Mouse (Mus musculus) hindbrain, embryonic 16.5 days (tissue): ENCODE measurements around the gene Adamts14. TPM values are rescaled to one million over a fixed set of nuclear protein-coding genes. Genes with fewer than 3 reads are reported as not detected.

ENCODE experiments used
- ATAC-seq: fragments of 200-750 bp; cut with Nextera tagmentation; 2 replicates; pipeline ENCODE4 v1.8.0; 2017; ENCODE audit warnings: moderate TSS enrichment, moderate library complexity
- H3K27ac ChIP-seq: fragments of 300-500 bp; sonication (generic); 2 replicates; pipeline ENCODE4 v1.5.1; 2014; ENCODE audit warnings: low read depth, mild to moderate bottlenecking, control low read depth, low read length, moderate library complexity
- H3K27me3 ChIP-seq: fragments of 300-500 bp; sonication (generic); replicated peaks from 2 replicates; pipeline ENCODE4 v1.6.1; 2014; ENCODE audit warnings: low read length; ENCODE audit not compliant: control insufficient read depth, insufficient read depth
- H3K36me3 ChIP-seq: fragments of 300-500 bp; sonication (generic); 2 replicates; pipeline ENCODE4 v1.6.1; 2014; ENCODE audit warnings: mild to moderate bottlenecking, low read length, moderate library complexity, mixed read lengths; ENCODE audit not compliant: control insufficient read depth, insufficient read depth
- H3K4me1 ChIP-seq: fragments of 300-500 bp; sonication (generic); 2 replicates; pipeline ENCODE4 v1.6.1; 2014; ENCODE audit warnings: low read depth, low read length; ENCODE audit not compliant: control insufficient read depth, insufficient read depth
- H3K4me2 ChIP-seq: fragments of 300-500 bp; sonication (generic); 2 replicates; pipeline ENCODE4 v1.6.1; 2014; ENCODE audit warnings: mild to moderate bottlenecking, low read length, control low read depth, moderate library complexity
- H3K4me3 ChIP-seq: fragments of 300-500 bp; sonication (generic); 2 replicates; pipeline ENCODE4 v1.5.1; 2014; ENCODE audit warnings: mild to moderate bottlenecking, low read length, control low read depth, moderate library complexity
- H3K9ac ChIP-seq: fragments of 300-500 bp; sonication (generic); 2 replicates; pipeline ENCODE4 v1.6.1; 2014; ENCODE audit warnings: low read depth, mild to moderate bottlenecking, control low read depth, low read length, moderate library complexity
- H3K9me3 ChIP-seq: fragments of 300-500 bp; sonication (generic); 2 replicates; pipeline ENCODE4 v1.6.1; 2014; ENCODE audit warnings: mild to moderate bottlenecking, low read length, moderate library complexity; ENCODE audit not compliant: control insufficient read depth
- WGBS: fragments of 180-500 bp; shearing (Covaris S2); extraction: QIAGEN DNeasy Blood & Tissue Kit; methylation state at CpG from one replicate; pipeline ENCODE4 v1.1.7; 2014; 5-methylcytosine and 5-hydroxymethylcytosine counted together
- polyA plus RNA-seq: library from polyadenylated mRNA; unstranded; fragments of >200 nt; fragmentation: Nextera tagmentation; extraction: Ambion mirVana; gene quantifications from 2 replicates; pipeline ENCODE4 v1.2.1, GENCODE M21; 2015

Adamts14 gene
- polyA plus RNA-seq, 1 experiment from 2014 or later = 0.29 TPM

GRCm38 (mm10) chr10:61281115-61281514 lies 7.9 kb upstream of the Adamts14 start:
- Histone ChIP-seq H3K4me3 (no peak overlapping the region), H3K4me1 (no peaks in the 10 kb centered on the region), H3K36me3 (no peaks in the 10 kb centered on the region), H3K4me2 (no peak overlapping the region), H3K27ac (no peak overlapping the region), H3K9me3 (no peaks in the 10 kb centered on the region), H3K9ac (no peak overlapping the region), H3K27me3 (no peaks in the 10 kb centered on the region)
- no peak for ATAC-seq
- WGBS = 74% methylated on average over 5 of the region's 5 CpGs

DNA sequence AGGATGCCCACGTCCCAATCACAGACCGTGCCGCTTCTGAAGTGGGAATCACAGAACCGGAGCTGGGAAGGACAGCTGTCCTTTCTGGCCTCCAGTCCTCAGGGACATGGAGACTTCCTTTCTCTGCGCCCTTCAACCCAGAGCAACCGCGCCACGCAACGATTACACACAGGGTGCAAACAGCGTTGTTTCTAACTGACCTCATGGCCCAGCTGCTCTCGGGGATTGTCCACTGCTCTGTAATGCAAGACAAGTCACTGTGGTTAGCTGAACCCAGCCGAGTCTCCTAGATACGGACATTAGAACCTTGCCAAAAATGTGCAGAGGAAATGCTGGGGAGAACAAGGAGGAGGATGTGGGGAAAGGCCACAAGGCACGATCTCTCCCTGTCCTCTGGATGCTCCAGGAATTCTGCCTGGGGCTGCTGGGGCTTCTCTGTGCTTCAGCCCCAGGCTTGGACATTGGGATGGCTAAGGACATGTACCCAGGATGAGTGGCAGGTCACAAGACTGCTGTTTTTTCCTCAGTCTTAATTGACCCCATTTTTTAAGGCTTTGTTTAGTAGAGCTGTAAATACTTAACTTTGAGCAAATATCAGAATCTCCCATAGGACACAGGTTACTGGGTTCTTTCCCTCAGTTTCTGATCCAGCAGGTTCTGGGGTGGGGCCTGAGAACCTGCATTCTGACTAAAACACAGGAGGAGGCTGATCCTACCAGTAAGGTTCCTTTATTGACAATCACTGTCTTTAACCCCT lies 4.9 kb upstream of the Adamts14 start:
- no peak overlapping the region for H3K4me2 ChIP-seq
- no peaks in the 10 kb centered on the region for H3K27me3 ChIP-seq
- no peaks in the 10 kb centered on the region for H3K36me3 ChIP-seq
- no peaks in the 10 kb centered on the region for H3K9me3 ChIP-seq
- peaks cover 4% of the 10 kb centered on the region for H3K4me1 ChIP-seq
- no peak overlapping the region for H3K9ac ChIP-seq
- WGBS = 51% methylated on average over 14 of the region's 14 CpGs
- no peak overlapping the region for H3K4me3 ChIP-seq
- ATAC-seq = no peak
- no peak overlapping the region for H3K27ac ChIP-seq

- Histone ChIP-seq H3K27me3 (peaks cover 3% of the 10 kb centered on the region; the same call in 1 of the 2 replicates), H3K4me2 (no peak overlapping the region), H3K9me3 (no peaks in the 10 kb centered on the region), H3K4me3 (no peak overlapping the region), H3K9ac (no peak overlapping the region), H3K27ac (no peak overlapping the region), H3K4me1 (peaks cover 7% of the 10 kb centered on the region), H3K36me3 (no peaks in the 10 kb centered on the region)
- ATAC-seq = no peak
- WGBS = 91% methylated on average over 6 of the region's 6 CpGs
Observed at GRCm38 (mm10) chr10:61277051-61277450, 3.8 kb upstream of the Adamts14 start.

DNA sequence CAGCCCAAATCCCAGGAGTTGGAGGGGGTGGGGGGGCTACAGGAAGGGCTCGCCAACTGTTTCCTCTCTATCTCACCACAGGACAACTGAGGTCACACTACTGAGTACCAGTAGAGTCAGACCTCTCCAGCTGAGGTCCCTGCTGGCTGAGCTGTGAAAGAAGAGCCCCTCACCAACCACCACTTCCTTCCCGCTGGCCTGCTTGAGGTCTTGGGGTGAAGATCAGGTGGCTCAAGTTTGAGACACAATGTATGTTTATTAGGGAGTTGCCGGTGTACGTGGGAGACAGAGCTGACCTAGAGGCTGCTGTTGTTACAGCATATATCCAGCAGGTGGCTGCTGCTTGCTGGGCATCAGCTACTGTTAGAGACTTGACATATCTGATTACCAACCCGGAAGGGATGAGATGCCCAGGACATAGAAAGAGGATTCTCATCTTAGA lies 2.5 kb upstream of the Adamts14 start:
- peak; percentile 59; the same call in 1 of the 2 replicates for ATAC-seq
- 3% methylated on average over 5 of the region's 5 CpGs for WGBS

DNA sequence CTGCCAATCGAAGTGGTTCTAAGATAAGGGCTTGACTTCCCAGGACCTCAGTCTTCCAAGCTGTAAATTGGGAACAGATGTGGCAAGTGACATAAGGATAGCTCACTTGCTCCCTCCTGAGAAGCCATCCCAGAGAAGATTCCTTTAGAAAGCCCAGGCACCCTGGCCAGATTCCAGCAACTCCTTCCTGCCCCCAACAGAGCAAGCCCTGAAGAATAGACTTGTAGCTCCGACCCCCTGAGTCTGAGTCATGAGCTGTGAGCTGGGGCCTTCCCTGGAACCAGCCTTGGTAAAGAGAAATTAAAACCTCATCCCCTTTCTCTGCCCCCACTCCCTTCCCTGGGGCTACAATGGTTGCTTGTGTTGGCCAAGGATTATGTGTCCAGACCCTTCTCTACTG lies 1.3 kb upstream of the Adamts14 start:
- Histone ChIP-seq H3K9ac (no peak overlapping the region), H3K27me3 (peaks cover 3% of the 10 kb centered on the region; the same call in 1 of the 2 replicates), H3K27ac (no peak overlapping the region), H3K4me1 (peaks cover 7% of the 10 kb centered on the region), H3K4me3 (no peak overlapping the region), H3K36me3 (no peaks in the 10 kb centered on the region), H3K9me3 (no peaks in the 10 kb centered on the region), H3K4me2 (no peak overlapping the region)
- no peak for ATAC-seq
- 66% methylated on average over 2 of the region's 2 CpGs for WGBS

More for the DNA sequence above, 2.5 kb upstream of the Adamts14 start:
- Histone ChIP-seq H3K4me1 (peaks cover 7% of the 10 kb centered on the region), H3K27me3 (peaks cover 3% of the 10 kb centered on the region; the same call in 1 of the 2 replicates), H3K36me3 (no peaks in the 10 kb centered on the region), H3K27ac (no peak overlapping the region), H3K9ac (no peak overlapping the region), H3K9me3 (no peaks in the 10 kb centered on the region), H3K4me3 (no peak overlapping the region), H3K4me2 (no peak overlapping the region)

DNA sequence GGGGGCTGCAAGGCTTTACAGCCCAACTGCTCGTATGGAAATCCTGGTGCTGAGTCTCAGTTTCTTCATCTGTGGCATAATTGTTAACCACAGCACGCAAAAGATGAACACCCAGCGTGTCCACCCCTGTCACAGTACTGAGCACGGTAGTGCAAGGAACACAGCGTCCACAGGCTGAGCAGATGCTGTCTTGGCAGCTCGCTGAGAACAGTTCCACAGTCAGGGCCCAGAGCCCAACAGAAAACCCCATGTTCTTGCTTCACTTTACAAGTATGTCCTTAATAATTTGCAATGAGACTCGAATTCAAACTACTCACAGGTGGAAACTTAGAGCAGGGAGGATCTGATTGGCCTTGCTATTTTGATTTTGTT lies 592 bp upstream of the Adamts14 start:
- H3K27me3 ChIP-seq = peaks cover 3% of the 10 kb centered on the region; the same call in 1 of the 2 replicates
- peak overlapping the region; percentile 59 for H3K4me3 ChIP-seq
- no peaks in the 10 kb centered on the region for H3K36me3 ChIP-seq
- H3K9me3 ChIP-seq = no peaks in the 10 kb centered on the region
- H3K27ac ChIP-seq = no peak overlapping the region
- H3K4me2 ChIP-seq = peak overlapping the region; percentile 98
- H3K4me1 ChIP-seq = peaks cover 7% of the 10 kb centered on the region
- ATAC-seq = no peak
- H3K9ac ChIP-seq = no peak overlapping the region; the same call in 1 of the 2 replicates
- WGBS = 38% methylated on average over 7 of the region's 7 CpGs

GRCm38 (mm10) chr10:61272631-61273030 lies 607 bp downstream of the Adamts14 start:
- Histone ChIP-seq H3K27me3 (peaks cover 3% of the 10 kb centered on the region; the same call in 1 of the 2 replicates), H3K4me3 (peak overlapping the region; percentile 59), H3K9me3 (no peaks in the 10 kb centered on the region), H3K9ac (peak overlapping the region; percentile 69), H3K4me2 (peak overlapping the region; percentile 98), H3K4me1 (peaks cover 7% of the 10 kb centered on the region), H3K27ac (no peak overlapping the region), H3K36me3 (no peaks in the 10 kb centered on the region)
- 43% methylated on average over 5 of the region's 5 CpGs for WGBS
- no peak for ATAC-seq

- ATAC-seq = no peak
- WGBS = 65% methylated on average over 8 of the region's 8 CpGs
- Histone ChIP-seq H3K4me3 (no peak overlapping the region), H3K4me1 (peaks cover 7% of the 10 kb centered on the region), H3K9ac (no peak overlapping the region), H3K27ac (no peak overlapping the region), H3K9me3 (no peaks in the 10 kb centered on the region), H3K36me3 (no peaks in the 10 kb centered on the region), H3K27me3 (peaks cover 3% of the 10 kb centered on the region; the same call in 1 of the 2 replicates), H3K4me2 (no peak overlapping the region; the same call in 1 of the 2 replicates)
Observed at GRCm38 (mm10) chr10:61272089-61272626, 1.1 kb downstream of the Adamts14 start.

GRCm38 (mm10) chr10:61267378-61267777 lies 5.9 kb downstream of the Adamts14 start:
- Histone ChIP-seq H3K27me3 (peaks cover 2% of the 10 kb centered on the region; the same call in 1 of the 2 replicates), H3K9me3 (no peaks in the 10 kb centered on the region), H3K4me1 (no peaks in the 10 kb centered on the region), H3K4me3 (no peak overlapping the region), H3K36me3 (no peaks in the 10 kb centered on the region), H3K27ac (no peak overlapping the region), H3K4me2 (no peak overlapping the region), H3K9ac (no peak overlapping the region)
- 95% methylated on average over 5 of the region's 5 CpGs for WGBS
- no peak for ATAC-seq
